Mouse (Mus musculus) cortical plate, adult 2 months (tissue): Measurements from ENCODE around the gene Tnik.

Source experiments
- CTCF ChIP-seq: fragments of 200-500 bp; IDR thresholded peaks from 2 replicates; pipeline ENCODE4 v1.5.1; 2011; ENCODE audit warnings: mild to moderate bottlenecking, control low read depth, low read length; ENCODE audit not compliant: insufficient read depth; ENCODE audit errors: extremely low read depth
- POLR2A ChIP-seq: fragments of 200-500 bp; IDR thresholded peaks from 2 replicates; pipeline ENCODE4 v1.6.1; 2011; ENCODE audit warnings: mild to moderate bottlenecking, low read length, control low read depth; ENCODE audit not compliant: insufficient read depth; ENCODE audit errors: extremely low read depth

DNA sequence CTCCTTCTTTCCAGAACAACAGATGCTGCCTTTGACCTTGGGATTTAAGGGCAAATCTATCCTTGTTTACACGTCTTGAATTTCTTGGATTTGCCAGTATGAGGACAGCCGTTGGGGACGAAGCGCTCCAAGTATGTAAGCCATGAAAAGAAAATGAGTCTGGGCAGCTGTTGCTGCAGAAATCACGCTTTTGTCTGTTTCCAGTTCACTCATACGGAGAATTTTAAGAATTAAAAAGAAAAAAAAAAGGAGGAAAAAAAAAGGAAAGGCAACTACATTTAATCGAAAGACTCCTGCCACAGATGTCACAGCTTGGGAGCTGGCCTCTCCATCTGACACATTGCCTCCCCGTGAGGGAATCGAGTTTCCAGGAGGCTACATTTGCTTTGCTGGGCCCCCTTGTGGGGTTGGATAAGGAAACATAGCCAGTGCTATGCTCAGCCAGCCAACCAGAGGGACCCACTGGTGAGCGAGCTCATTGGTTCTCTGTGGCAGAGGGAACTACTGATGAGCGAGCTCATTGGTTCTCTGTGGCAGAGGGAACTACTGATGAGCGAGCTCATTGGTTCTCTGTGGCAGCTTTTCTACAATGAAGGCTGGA is 145.9 kb downstream of the Tnik start:
- TF ChIP-seq CTCF (no peak), POLR2A (no peak)
